Mouse (Mus musculus) CD4-positive naive resting alpha-beta T cell, adult 76 days (primary cell): ENCODE results near the gene Sox14. TPM values are rescaled to one million over a fixed set of nuclear protein-coding genes. Genes with fewer than 3 reads are reported as not detected.

ENCODE experiments used
- total RNA-seq: library from RNA; stranded (reverse); gene quantifications from one replicate; pipeline ENCODE4 v1.2.4, GENCODE M21; 2023

The Sox14 gene
- total RNA-seq: not detected

DNA sequence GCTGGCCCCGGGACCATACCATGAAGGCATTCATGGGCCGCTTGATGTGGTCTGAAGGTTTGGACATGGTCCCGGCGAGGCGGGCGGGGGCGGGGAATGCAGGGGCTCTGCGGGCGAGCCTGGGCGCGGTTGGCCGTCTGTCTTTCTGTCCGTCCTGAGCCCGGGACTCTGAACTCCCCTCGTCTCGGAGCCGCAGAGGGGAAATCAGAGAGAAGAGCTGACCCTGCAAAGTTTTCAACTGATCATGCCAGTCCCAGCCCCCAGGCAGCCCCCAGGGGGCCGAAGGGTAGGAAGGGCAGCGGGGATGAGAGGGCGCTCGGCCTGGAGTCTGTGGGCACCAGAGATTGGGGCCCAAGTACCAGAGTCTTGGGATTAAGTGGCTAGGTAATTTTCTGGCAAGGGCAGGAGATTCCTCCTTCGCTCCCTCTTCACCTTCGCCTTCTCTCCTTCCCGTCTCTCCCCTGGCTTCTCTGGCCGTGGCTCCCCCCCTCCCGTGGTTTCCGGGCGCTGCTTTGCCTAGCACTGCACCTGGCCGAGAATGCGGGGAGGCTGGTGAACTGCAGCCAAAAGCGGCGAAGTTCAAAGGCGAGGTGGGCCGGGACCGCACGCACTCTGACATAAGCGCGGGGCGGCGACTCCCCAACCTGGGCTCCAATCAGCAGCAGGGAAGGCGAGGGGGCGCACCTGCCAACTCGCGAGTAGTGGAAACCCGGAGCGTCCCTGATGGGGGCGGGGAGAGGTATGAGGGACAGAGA is at the start of gene Sox14:
Gene Sox14, minus strand, starts transcription at position 553 of the 755 bp plus-strand sequence.

Other genes starting within 250 kb of the Sox14 start
- gene Dzip1l, start 246.7 kb downstream of the Sox14 start, total RNA-seq: not detected
- not detected for gene Cldn18, start 158.9 kb downstream of the Sox14 start, total RNA-seq